Mouse (Mus musculus): ENCODE data around the gene Aox2.

DNA sequence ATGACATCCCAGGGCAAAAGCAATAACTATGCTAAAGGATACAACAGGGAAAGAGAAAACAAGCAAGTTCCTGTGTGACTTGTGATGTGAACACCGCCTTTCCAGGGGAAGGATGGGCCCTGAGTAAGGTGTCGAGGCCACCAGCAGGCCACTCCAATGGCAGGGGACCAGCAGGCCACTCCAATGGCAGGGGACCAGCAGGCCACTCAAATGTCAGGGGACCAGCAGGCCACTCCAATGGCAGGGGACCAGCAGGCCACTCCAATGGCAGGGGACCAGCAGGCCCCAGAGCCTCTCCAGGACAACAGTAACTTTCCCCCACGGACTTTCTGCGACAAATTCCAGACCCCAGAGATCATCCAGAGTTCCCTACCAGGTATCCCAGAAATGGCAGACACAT is 2.3 kb downstream of the Aox2 start:
- TF ChIP-seq RAD21 (IDR thresholded peaks at IDR 0.05; ENCODE audit: low read depth, low read length), result no peak
- no peak for TF ChIP-seq TBP (IDR thresholded peaks at IDR 0.05; ENCODE audit: low read depth, low read length)
- TF ChIP-seq POLR2AphosphoS2 (IDR thresholded peaks at IDR 0.05; ENCODE audit: low read length), result no peak
- no peak for TF ChIP-seq ZC3H11A (IDR thresholded peaks at IDR 0.05; ENCODE audit: low read depth, low read length)
- no peak for TF ChIP-seq CTCF (IDR thresholded peaks at IDR 0.05 in 2 of 3, conservative IDR thresholded peaks at IDR 0.05 in 1 of 3; ENCODE audit: control insufficient read depth in 1 of 3, insufficient read depth in 1 of 3, low read depth in 2 of 3, low read length in 3 of 3, poor library complexity in 1 of 3, severe bottlenecking in 1 of 3)

Measured in MEL (cell line).